Mouse (Mus musculus) neural tube, embryonic 14.5 days (tissue): ENCODE measurements around the gene Clns1a. TPM values are rescaled to one million over a fixed set of nuclear protein-coding genes. Genes with fewer than 3 reads are reported as not detected.
A peak's percentile ranks its signal among the peaks of the same experiment; 100 is the strongest.

ENCODE experiments used
- ATAC-seq: fragments of 200-750 bp; cut with Nextera tagmentation; 2 replicates; pipeline ENCODE4 v1.8.0; 2017; ENCODE audit warnings: low read depth, mild to moderate bottlenecking, moderate TSS enrichment, moderate library complexity
- H3K27ac ChIP-seq: fragments of 300-500 bp; sonication (generic); 2 replicates; pipeline ENCODE4 v1.5.1; 2014; ENCODE audit warnings: low read depth, mild to moderate bottlenecking, control low read depth, low read length, moderate library complexity, mixed read lengths
- H3K27me3 ChIP-seq: fragments of 300-500 bp; sonication (generic); 2 replicates; pipeline ENCODE4 v1.6.1; 2014; ENCODE audit warnings: low read length; ENCODE audit not compliant: control insufficient read depth, insufficient read depth
- H3K36me3 ChIP-seq: fragments of 300-500 bp; sonication (generic); 2 replicates; pipeline ENCODE4 v1.6.1; 2014; ENCODE audit warnings: low read length, mixed read lengths; ENCODE audit not compliant: control insufficient read depth, insufficient read depth
- H3K4me1 ChIP-seq: fragments of 300-500 bp; sonication (generic); 2 replicates; pipeline ENCODE4 v1.6.1; 2014; ENCODE audit warnings: low read length; ENCODE audit not compliant: control insufficient read depth, insufficient read depth
- H3K4me2 ChIP-seq: fragments of 300-500 bp; sonication (generic); 2 replicates; pipeline ENCODE4 v1.6.1; 2014; ENCODE audit warnings: mild to moderate bottlenecking, low read depth, low read length, control low read depth
- H3K4me3 ChIP-seq: fragments of 300-500 bp; sonication (generic); 2 replicates; pipeline ENCODE4 v1.5.1; 2014; ENCODE audit warnings: low read depth, low read length, control low read depth, mixed read lengths
- H3K9ac ChIP-seq: fragments of 300-500 bp; sonication (generic); replicated peaks from 2 replicates; pipeline ENCODE4 v1.6.1; 2014; ENCODE audit warnings: low read depth, mild to moderate bottlenecking, control low read depth, low read length, mixed read lengths
- H3K9me3 ChIP-seq: fragments of 300-500 bp; sonication (generic); 2 replicates; pipeline ENCODE4 v1.6.1; 2016; ENCODE audit warnings: low read length; ENCODE audit not compliant: control insufficient read depth
- WGBS: fragments of 180-500 bp; shearing (Covaris S2); extraction: QIAGEN DNeasy Blood & Tissue Kit; methylation state at CpG from one replicate; pipeline ENCODE4 v1.1.7; 2014; 5-methylcytosine and 5-hydroxymethylcytosine counted together
- polyA plus RNA-seq: library from polyadenylated mRNA; unstranded; fragments of >200 nt; fragmentation: Nextera tagmentation; extraction: Ambion mirVana; gene quantifications from 2 replicates; pipeline ENCODE4 v1.2.1, GENCODE M21; 2014

The Clns1a gene
- polyA plus RNA-seq, 1 experiment from 2014 or later = 187 TPM

- Histone ChIP-seq H3K27me3 (no peaks in the 10 kb centered on the region), H3K27ac (no peak overlapping the region), H3K9ac (no peak overlapping the region), H3K4me2 (no peak overlapping the region), H3K4me1 (no peaks in the 10 kb centered on the region), H3K36me3 (peaks cover 14% of the 10 kb centered on the region), H3K4me3 (no peak overlapping the region), H3K9me3 (no peaks in the 10 kb centered on the region)
- no peak for ATAC-seq
- WGBS = 91% methylated on average over 7 of the region's 7 CpGs
These were observed 26.0 kb downstream of the Clns1a start for GRCm38 (mm10) chr7:97722278-97722918.

- H3K27me3 ChIP-seq = no peaks in the 10 kb centered on the region
- 95% methylated on average over 11 of the region's 11 CpGs for WGBS
- no peak overlapping the region for H3K9ac ChIP-seq
- H3K4me3 ChIP-seq = no peak overlapping the region
- peaks cover 9% of the 10 kb centered on the region for H3K36me3 ChIP-seq
- no peak overlapping the region for H3K27ac ChIP-seq
- H3K9me3 ChIP-seq = no peaks in the 10 kb centered on the region
- no peaks in the 10 kb centered on the region for H3K4me1 ChIP-seq
- no peak overlapping the region for H3K4me2 ChIP-seq
- ATAC-seq = no peak
These were observed 27.5 kb downstream of the Clns1a start for GRCm38 (mm10) chr7:97723646-97724538.

GRCm38 (mm10) chr7:97725401-97725800 lies 29.0 kb downstream of the Clns1a start:
- H3K27ac ChIP-seq = no peak overlapping the region
- H3K36me3 ChIP-seq = peaks cover 5% of the 10 kb centered on the region
- H3K4me1 ChIP-seq = no peaks in the 10 kb centered on the region
- H3K4me3 ChIP-seq = no peak overlapping the region
- no peak for ATAC-seq
- WGBS = 97% methylated on average over 6 of the region's 6 CpGs
- no peaks in the 10 kb centered on the region for H3K9me3 ChIP-seq
- H3K9ac ChIP-seq = no peak overlapping the region
- H3K4me2 ChIP-seq = no peak overlapping the region
- H3K27me3 ChIP-seq = no peaks in the 10 kb centered on the region

- Histone ChIP-seq H3K9ac (no peak overlapping the region), H3K4me1 (no peaks in the 10 kb centered on the region), H3K4me3 (no peak overlapping the region), H3K27ac (no peak overlapping the region), H3K9me3 (no peaks in the 10 kb centered on the region), H3K27me3 (no peaks in the 10 kb centered on the region), H3K36me3 (peaks cover 5% of the 10 kb centered on the region), H3K4me2 (no peak overlapping the region)
- no peak for ATAC-seq
- WGBS = 87% methylated on average over 7 of the region's 7 CpGs
These were observed 29.6 kb downstream of the Clns1a start for GRCm38 (mm10) chr7:97726080-97726479.

GRCm38 (mm10) chr7:97726778-97727177 lies 30.3 kb downstream of the Clns1a start:
- H3K27me3 ChIP-seq = no peaks in the 10 kb centered on the region
- peaks cover 5% of the 10 kb centered on the region for H3K36me3 ChIP-seq
- ATAC-seq = no peak
- no peak overlapping the region for H3K4me2 ChIP-seq
- H3K27ac ChIP-seq = no peak overlapping the region
- 80% methylated on average over 7 of the region's 7 CpGs for WGBS
- no peak overlapping the region for H3K9ac ChIP-seq
- no peaks in the 10 kb centered on the region for H3K9me3 ChIP-seq
- no peaks in the 10 kb centered on the region for H3K4me1 ChIP-seq
- H3K4me3 ChIP-seq = no peak overlapping the region

- no peak overlapping the region for H3K27ac ChIP-seq
- H3K9ac ChIP-seq = no peak overlapping the region
- no peaks in the 10 kb centered on the region for H3K9me3 ChIP-seq
- H3K27me3 ChIP-seq = no peaks in the 10 kb centered on the region
- H3K36me3 ChIP-seq = peaks cover 5% of the 10 kb centered on the region
- 0 out of 2 replicates have a peak, but pooled peaks have one; percentile 41 for ATAC-seq
- no peak overlapping the region for H3K4me3 ChIP-seq
- WGBS = 25% methylated on average over 14 of the region's 14 CpGs
- H3K4me2 ChIP-seq = no peak overlapping the region
- H3K4me1 ChIP-seq = no peaks in the 10 kb centered on the region
These were observed 32.5 kb downstream of the Clns1a start for GRCm38 (mm10) chr7:97728666-97729614.

- 47% methylated on average over 3 of the region's 3 CpGs for WGBS
- no peaks in the 10 kb centered on the region for H3K36me3 ChIP-seq
- no peak overlapping the region for H3K27ac ChIP-seq
- no peaks in the 10 kb centered on the region for H3K9me3 ChIP-seq
- ATAC-seq = no peak
- no peaks in the 10 kb centered on the region for H3K27me3 ChIP-seq
- no peak overlapping the region for H3K4me3 ChIP-seq
- no peak overlapping the region for H3K4me2 ChIP-seq
- H3K4me1 ChIP-seq = no peaks in the 10 kb centered on the region
- no peak overlapping the region for H3K9ac ChIP-seq
These were observed 34.0 kb downstream of the Clns1a start for GRCm38 (mm10) chr7:97730427-97730826.

GRCm38 (mm10) chr7:97733606-97734005 lies 37.2 kb downstream of the Clns1a start:
- Histone ChIP-seq H3K4me2 (no peak overlapping the region), H3K4me3 (no peak overlapping the region), H3K27me3 (no peaks in the 10 kb centered on the region), H3K36me3 (no peaks in the 10 kb centered on the region), H3K9ac (no peak overlapping the region), H3K27ac (no peak overlapping the region), H3K9me3 (no peaks in the 10 kb centered on the region), H3K4me1 (peaks cover 6% of the 10 kb centered on the region; the same call in 1 of the 2 replicates)
- 90% methylated on average over 5 of the region's 5 CpGs for WGBS
- ATAC-seq = no peak
